Mouse (Mus musculus) stomach, embryonic 16.5 days (tissue): ENCODE data around the gene Psmc3. TPM values are rescaled to one million over a fixed set of nuclear protein-coding genes. Genes with fewer than 3 reads are reported as not detected.
A peak's percentile ranks its signal among the peaks of the same experiment; 100 is the strongest.

Source experiments
- ATAC-seq: fragments of 200-750 bp; cut with Nextera tagmentation; 2 replicates; pipeline ENCODE4 v1.8.0; 2017; ENCODE audit warnings: moderate number of reproducible peaks, moderate TSS enrichment; ENCODE audit not compliant: insufficient read depth, low FRiP score
- H3K27ac ChIP-seq: fragments of 300-500 bp; sonication (generic); 2 replicates; pipeline ENCODE4 v1.5.1; 2014; ENCODE audit warnings: low read length
- H3K27me3 ChIP-seq: fragments of 300-500 bp; sonication (generic); 2 replicates; pipeline ENCODE4 v1.6.1; 2014; ENCODE audit warnings: low read length, control low read depth, mixed read lengths; ENCODE audit not compliant: control insufficient read depth, insufficient read depth
- H3K36me3 ChIP-seq: fragments of 300-500 bp; sonication (generic); 2 replicates; pipeline ENCODE4 v1.6.1; 2014; ENCODE audit warnings: low read length; ENCODE audit not compliant: control insufficient read depth, insufficient read depth
- H3K4me1 ChIP-seq: fragments of 300-500 bp; sonication (generic); 2 replicates; pipeline ENCODE4 v1.6.1; 2014; ENCODE audit warnings: low read length, control low read depth, mixed read lengths; ENCODE audit not compliant: control insufficient read depth, insufficient read depth
- H3K4me2 ChIP-seq: fragments of 300-500 bp; sonication (generic); 2 replicates; pipeline ENCODE4 v1.6.1; 2014; ENCODE audit warnings: low read depth, low read length, mixed read lengths
- H3K4me3 ChIP-seq: fragments of 300-500 bp; sonication (generic); replicated peaks from 2 replicates; pipeline ENCODE4 v1.5.1; 2014; ENCODE audit warnings: mild to moderate bottlenecking, low read length
- H3K9ac ChIP-seq: fragments of 300-500 bp; sonication (generic); 2 replicates; pipeline ENCODE4 v1.6.1; 2014; ENCODE audit warnings: low read length
- H3K9me3 ChIP-seq: fragments of 300-500 bp; sonication (generic); replicated peaks from 2 replicates; pipeline ENCODE4 v1.6.1; 2016; ENCODE audit warnings: low read length, control low read depth; ENCODE audit not compliant: control insufficient read depth
- WGBS: fragments of 180-500 bp; shearing (Covaris S2); extraction: QIAGEN DNeasy Blood & Tissue Kit; methylation state at CpG from one replicate; pipeline ENCODE4 v1.1.7; 2014; 5-methylcytosine and 5-hydroxymethylcytosine counted together
- polyA plus RNA-seq: library from polyadenylated mRNA; unstranded; fragments of >200 nt; fragmentation: Nextera tagmentation; extraction: Ambion mirVana; gene quantifications from 2 replicates; pipeline ENCODE4 v1.2.1, GENCODE M21; 2015

Gene Psmc3
- polyA plus RNA-seq, 1 experiment from 2014 or later, result 264 TPM

- no peak overlapping the region for H3K4me3 ChIP-seq
- H3K27me3 ChIP-seq, result no peaks in the 10 kb centered on the region
- peaks cover 17% of the 10 kb centered on the region for H3K36me3 ChIP-seq
- WGBS, result 83% methylated on average over 16 of the region's 16 CpGs
- H3K9ac ChIP-seq, result no peak overlapping the region
- no peak for ATAC-seq
- peaks cover 5% of the 10 kb centered on the region; the same call in 1 of the 2 replicates for H3K4me1 ChIP-seq
- no peaks in the 10 kb centered on the region for H3K9me3 ChIP-seq
- H3K27ac ChIP-seq, result peak overlapping the region; percentile 82; the same call in 1 of the 2 replicates
- H3K4me2 ChIP-seq, result no peak overlapping the region
These were observed 9.2 kb downstream of the Psmc3 start for GRCm38 (mm10) chr2:91062779-91063606.

- Histone ChIP-seq H3K27ac (no peak overlapping the region), H3K4me3 (no peak overlapping the region), H3K9me3 (no peaks in the 10 kb centered on the region), H3K9ac (no peak overlapping the region), H3K4me1 (peaks cover 15% of the 10 kb centered on the region), H3K4me2 (no peak overlapping the region), H3K27me3 (no peaks in the 10 kb centered on the region), H3K36me3 (peaks cover 8% of the 10 kb centered on the region)
- 86% methylated on average over 6 of the region's 6 CpGs for WGBS
- ATAC-seq, result no peak
These were observed 10.4 kb downstream of the Psmc3 start for GRCm38 (mm10) chr2:91064211-91064610.

GRCm38 (mm10) chr2:91065544-91065943 is 11.7 kb downstream of the Psmc3 start:
- no peaks in the 10 kb centered on the region for H3K27me3 ChIP-seq
- H3K4me2 ChIP-seq, result no peak overlapping the region
- H3K4me1 ChIP-seq, result peaks cover 20% of the 10 kb centered on the region
- WGBS, result 50% methylated on average over 3 of the region's 3 CpGs
- no peak overlapping the region for H3K27ac ChIP-seq
- no peak overlapping the region for H3K4me3 ChIP-seq
- no peak for ATAC-seq
- H3K9ac ChIP-seq, result no peak overlapping the region
- peaks cover 5% of the 10 kb centered on the region for H3K36me3 ChIP-seq
- H3K9me3 ChIP-seq, result no peaks in the 10 kb centered on the region

- Histone ChIP-seq H3K4me1 (peaks cover 20% of the 10 kb centered on the region), H3K4me3 (no peak overlapping the region), H3K9me3 (no peaks in the 10 kb centered on the region), H3K27me3 (no peaks in the 10 kb centered on the region), H3K27ac (no peak overlapping the region), H3K4me2 (no peak overlapping the region), H3K9ac (no peak overlapping the region), H3K36me3 (peaks cover 5% of the 10 kb centered on the region)
- 87% methylated on average over 3 of the region's 3 CpGs for WGBS
- no peak for ATAC-seq
These were observed 12.6 kb downstream of the Psmc3 start for GRCm38 (mm10) chr2:91066455-91066854.

GRCm38 (mm10) chr2:91068162-91068871 is 14.5 kb downstream of the Psmc3 start:
- Histone ChIP-seq H3K4me2 (peak overlapping the region; percentile 88), H3K9me3 (no peaks in the 10 kb centered on the region), H3K36me3 (peaks cover 5% of the 10 kb centered on the region), H3K27me3 (no peaks in the 10 kb centered on the region), H3K27ac (no peak overlapping the region), H3K9ac (peak overlapping the region; percentile 78), H3K4me1 (peaks cover 15% of the 10 kb centered on the region), H3K4me3 (peak overlapping the region; percentile 73)
- WGBS, result 59% methylated on average over 13 of the region's 13 CpGs
- ATAC-seq, result no peak

- no peaks in the 10 kb centered on the region for H3K27me3 ChIP-seq
- WGBS, result 47% methylated on average over 6 of the region's 6 CpGs
These were observed 15.0 kb downstream of the Psmc3 start for GRCm38 (mm10) chr2:91068872-91069165.

GRCm38 (mm10) chr2:91069306-91070000 is 15.6 kb downstream of the Psmc3 start:
- Histone ChIP-seq H3K36me3 (no peaks in the 10 kb centered on the region), H3K27me3 (no peaks in the 10 kb centered on the region), H3K4me3 (peak overlapping the region; percentile 73), H3K9me3 (no peaks in the 10 kb centered on the region), H3K9ac (peak overlapping the region; percentile 78), H3K27ac (peak overlapping the region; percentile 83), H3K4me1 (peaks cover 15% of the 10 kb centered on the region), H3K4me2 (peak overlapping the region; percentile 88)
- ATAC-seq, result no peak
- WGBS, result 5% methylated on average over 14 of the region's 14 CpGs

More at GRCm38 (mm10) chr2:91068872-91069165, 15.0 kb downstream of the Psmc3 start:
- Histone ChIP-seq H3K9ac (peak overlapping the region; percentile 78), H3K4me1 (peaks cover 15% of the 10 kb centered on the region), H3K27ac (no peak overlapping the region), H3K4me2 (peak overlapping the region; percentile 88), H3K4me3 (peak overlapping the region; percentile 73), H3K9me3 (no peaks in the 10 kb centered on the region), H3K36me3 (peaks cover 2% of the 10 kb centered on the region)
- ATAC-seq, result no peak

- Histone ChIP-seq H3K4me2 (peak within 1 kb of the TSS; percentile 88), H3K4me3 (peak within 1 kb of the TSS; percentile 73), H3K9me3 (no peaks in the 10 kb centered on the region), H3K36me3 (no peaks in the 10 kb centered on the region), H3K4me1 (peaks cover 15% of the 10 kb centered on the region), H3K27me3 (no peaks in the 10 kb centered on the region), H3K9ac (peak within 1 kb of the TSS; percentile 78), H3K27ac (peak within 1 kb of the TSS; percentile 83)
- under 1% methylated on average over 63 of the region's 69 CpGs for WGBS
- ATAC-seq, result peak; percentile 98
These were observed 16.4 kb downstream of the Psmc3 start, which contains the start of gene Slc39a13 for GRCm38 (mm10) chr2:91070076-91070800. Slc39a13 (minus strand) TSS chr2:91070417.
